Mouse (Mus musculus): ENCODE results near the gene Gpkow.
"Not testable (repeated sequence)": the region's sequence is repeated elsewhere in the genome, so short reads cannot be mapped to it uniquely, and the experiment has no call there.

The Gpkow gene

GRCm38 (mm10) chrX:7745429-7745828, 48.5 kb downstream of the Gpkow start:
- DNase-seq (ENCODE audit: low spot score in 2 of 2): no peak

GRCm38 (mm10) chrX:7750432-7751116, 53.6 kb downstream of the Gpkow start, which contains the start of gene Ccdc120:
TSS of gene Ccdc120 (minus strand) at chrX:7750905.
- peak; percentile 31 to 72 for DNase-seq (ENCODE audit: low spot score in 2 of 2)

GRCm38 (mm10) chrX:7753627-7754026, 56.7 kb downstream of the Gpkow start:
- not testable (repeated sequence) for DNase-seq (ENCODE audit: low spot score in 2 of 2)
